ENCODE assay signal across 8 mouse cellular contexts in the genomic region with DNA sequence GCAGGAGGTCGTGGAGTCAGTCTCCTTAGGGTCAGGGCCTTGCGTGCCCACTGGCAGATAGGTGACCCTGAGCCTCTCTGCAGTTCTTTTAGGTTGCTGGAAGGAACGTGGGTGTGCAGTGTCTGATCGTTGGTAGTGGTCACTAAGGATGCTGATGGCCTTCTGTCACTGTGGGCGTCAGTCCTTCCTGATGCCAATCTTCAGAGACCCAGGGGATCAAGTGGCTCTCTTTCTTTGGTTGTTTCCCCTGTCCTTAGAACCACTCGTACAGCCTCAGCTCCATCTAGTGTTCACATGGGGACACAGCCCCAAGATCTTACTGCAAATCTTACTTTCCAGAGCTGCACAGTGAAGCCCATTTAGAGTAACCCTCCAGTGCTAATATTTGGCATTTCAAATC. TPM values are rescaled to one million over a fixed set of nuclear protein-coding genes. Genes with fewer than 3 reads are reported as not detected.
DNase-seq lines count a peak whose midpoint lies in the region; ATAC-seq lines count a peak whose summit lies in the region.

No protein-coding gene starts in this region.

- intact Hi-C loops in gastrocnemius, postnatal 14 days (cut with DNase I; ENCODE audit: low total_unique reads), result loop anchor here (2.0 kb wide), 1 partner anchor 197 kb away; a partner anchor contains a TSS

- peak; percentile 28 for ATAC-seq in activated CD4-positive, CD25-positive, alpha-beta regulatory T cell, adult 4 months

- DNase-seq in gastrocnemius, adult 18-20 months (ENCODE audit: low spot score), result peak; percentile 48
- DNase-seq in gastrocnemius, postnatal 14 days, result no peak
- DNase-seq in embryo, embryonic 9.5 days (ENCODE audit: extremely low spot score), result peak; percentile 50
- peak; percentile 70 for DNase-seq in heart, postnatal 4 days
- peak; percentile 63 for DNase-seq in layer of hippocampus, adult 9-10 months (ENCODE audit: low spot score)
- peak; percentile 48 to 73 for DNase-seq in lung, postnatal 4 days
- peak; percentile 69 to 79 for DNase-seq in right cerebral cortex, postnatal 10 days (ENCODE audit: low spot score in 2 of 2)

RNA-seq across cellular contexts. Expression of a gene that starts 49.1 kb away (rescaled TPM):
- 1 to 10 TPM; 1.4 to 1.9 TPM for total RNA-seq in gastrocnemius, adult 18-20 months (2021)
- 1 to 10 TPM; 1.9 to 3.7 TPM for total RNA-seq in gastrocnemius, postnatal 14 days (2021)
- 1 to 10 TPM; 7.6 to 8.5 TPM for polyA plus RNA-seq in activated CD4-positive, CD25-positive, alpha-beta regulatory T cell, adult 4 months (2017; shearing (Covaris generic))
- total RNA-seq in heart, postnatal 4 days (2021), result 10 to 100 TPM; 15.5 to 16.5 TPM
